Mouse (Mus musculus): ENCODE data around the gene Ccdc117. TPM values are rescaled to one million over a fixed set of nuclear protein-coding genes. Genes with fewer than 3 reads are reported as not detected.
A peak's percentile ranks its signal among the peaks of the same experiment; 100 is the strongest.
"Not testable (repeated sequence)": the region's sequence is repeated elsewhere in the genome, so short reads cannot be mapped to it uniquely, and the experiment has no call there.

Ccdc117 gene
- polyA plus RNA-seq, 1 experiment, result 7.9 TPM

DNA sequence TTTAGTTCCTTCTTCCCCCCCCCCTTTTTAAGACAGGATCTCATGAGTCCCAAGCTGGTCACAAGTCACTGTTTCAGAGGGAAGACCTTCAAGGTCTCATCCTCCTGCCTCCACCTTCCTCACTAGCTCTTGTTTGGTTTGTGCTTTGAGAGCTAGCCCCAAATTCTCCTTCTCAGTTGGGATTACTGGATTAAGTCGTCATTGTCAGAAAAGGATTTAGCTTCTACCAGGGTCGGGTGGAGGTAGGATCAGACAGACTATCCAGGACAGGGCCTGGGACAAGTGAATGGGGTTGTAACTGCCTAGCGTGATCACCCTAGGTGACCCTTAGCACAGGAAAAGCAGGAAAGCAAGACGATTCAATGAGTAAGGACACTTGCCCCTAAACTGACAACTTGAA lies 1.7 kb downstream of the Ccdc117 start:
- 39% methylated on average over 4 of the region's 4 CpGs for WGBS
- no peak overlapping the region for H3K4me3 ChIP-seq (replicated peaks; ENCODE audit: extremely low read depth, low read depth, low read length)
- peaks cover 15% of the 10 kb centered on the region for H3K4me1 ChIP-seq (ENCODE audit: control insufficient read depth, insufficient read depth, low read length)
- no peak for DNase-seq
- TF ChIP-seq POLR2A (IDR thresholded peaks at IDR 0.05; ENCODE audit: borderline replicate concordance, extremely low read depth, low read depth, low read length) (no peak), CTCF (IDR thresholded peaks at IDR 0.05; ENCODE audit: insufficient read depth, low read length) (no peak)

- 89% methylated on average over 4 of the region's 4 CpGs for WGBS
- peaks cover 12% of the 10 kb centered on the region for H3K4me1 ChIP-seq (ENCODE audit: control insufficient read depth, insufficient read depth, low read length)
- not testable (repeated sequence) for DNase-seq; H3K4me3 ChIP-seq (replicated peaks; ENCODE audit: extremely low read depth, low read depth, low read length)
Measured at GRCm38 (mm10) chr11:5537454-5537853, 4.5 kb downstream of the Ccdc117 start.

GRCm38 (mm10) chr11:5533108-5533507 lies 8.9 kb downstream of the Ccdc117 start:
- no peak for DNase-seq
- Histone ChIP-seq H3K4me3 (replicated peaks; ENCODE audit: extremely low read depth, low read depth, low read length) (no peak overlapping the region), H3K4me1 (ENCODE audit: control insufficient read depth, insufficient read depth, low read length) (peaks cover 4% of the 10 kb centered on the region)
- 71% methylated on average over 5 of the region's 5 CpGs for WGBS
- TF ChIP-seq CTCF (IDR thresholded peaks at IDR 0.05; ENCODE audit: insufficient read depth, low read length) (0 out of 2 replicates have a peak, but pooled peaks have one; percentile 11), POLR2A (IDR thresholded peaks at IDR 0.05; ENCODE audit: borderline replicate concordance, extremely low read depth, low read depth, low read length) (no peak)

DNA sequence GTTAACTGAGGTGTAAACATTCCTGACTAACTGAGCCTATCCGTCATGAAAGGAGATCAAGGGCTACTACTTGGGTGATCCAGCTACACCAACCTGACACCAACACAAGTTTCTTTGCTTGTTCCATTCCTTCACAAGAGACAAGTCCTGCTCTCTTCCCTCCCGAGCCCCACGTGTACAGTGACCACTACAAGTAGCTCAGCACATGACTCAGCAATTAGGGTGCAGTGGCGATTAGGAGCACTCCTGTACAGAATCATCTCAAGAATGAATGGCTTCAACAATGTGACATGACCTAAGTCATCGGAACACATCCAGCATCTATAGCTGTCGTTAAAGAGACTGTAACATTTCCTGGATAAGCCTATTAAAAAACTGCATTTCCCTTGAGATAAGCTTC lies 11.3 kb downstream of the Ccdc117 start:
- TF ChIP-seq POLR2A (IDR thresholded peaks at IDR 0.05; ENCODE audit: borderline replicate concordance, extremely low read depth, low read depth, low read length) (no peak), CTCF (IDR thresholded peaks at IDR 0.05; ENCODE audit: insufficient read depth, low read length) (no peak)
- Histone ChIP-seq H3K4me3 (replicated peaks; ENCODE audit: extremely low read depth, low read depth, low read length) (no peak overlapping the region), H3K4me1 (ENCODE audit: control insufficient read depth, insufficient read depth, low read length) (peaks cover 4% of the 10 kb centered on the region)
- WGBS, result 50% methylated on average over 6 of the region's 6 CpGs
- no peak for DNase-seq

DNA sequence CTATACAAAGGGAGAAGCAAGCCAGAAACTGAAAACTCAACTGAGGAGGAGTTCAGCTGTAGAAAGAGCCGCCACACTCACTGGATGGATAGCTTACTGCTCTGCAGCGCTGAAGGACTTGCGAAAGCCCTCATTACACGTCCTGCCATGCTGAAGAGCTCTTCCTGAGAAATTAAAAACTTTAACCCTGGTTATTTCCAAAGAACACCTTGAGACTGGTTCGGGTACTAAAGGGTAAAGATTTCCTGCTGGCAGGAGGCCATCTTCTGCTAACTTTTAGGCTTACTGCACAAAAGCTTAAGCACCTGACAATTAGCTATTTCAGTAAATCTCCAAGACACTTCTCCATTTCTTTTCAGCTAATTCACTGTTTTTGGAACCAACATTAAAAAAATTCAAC lies 11.8 kb downstream of the Ccdc117 start:
- TF ChIP-seq POLR2A (IDR thresholded peaks at IDR 0.05; ENCODE audit: borderline replicate concordance, extremely low read depth, low read depth, low read length), result no peak
- TF ChIP-seq CTCF (IDR thresholded peaks at IDR 0.05; ENCODE audit: insufficient read depth, low read length), result no peak
- Histone ChIP-seq H3K4me3 (replicated peaks; ENCODE audit: extremely low read depth, low read depth, low read length) (no peak overlapping the region), H3K4me1 (ENCODE audit: control insufficient read depth, insufficient read depth, low read length) (peaks cover 4% of the 10 kb centered on the region)
- no peak for DNase-seq
- WGBS, result 59% methylated on average over 5 of the region's 5 CpGs

DNA sequence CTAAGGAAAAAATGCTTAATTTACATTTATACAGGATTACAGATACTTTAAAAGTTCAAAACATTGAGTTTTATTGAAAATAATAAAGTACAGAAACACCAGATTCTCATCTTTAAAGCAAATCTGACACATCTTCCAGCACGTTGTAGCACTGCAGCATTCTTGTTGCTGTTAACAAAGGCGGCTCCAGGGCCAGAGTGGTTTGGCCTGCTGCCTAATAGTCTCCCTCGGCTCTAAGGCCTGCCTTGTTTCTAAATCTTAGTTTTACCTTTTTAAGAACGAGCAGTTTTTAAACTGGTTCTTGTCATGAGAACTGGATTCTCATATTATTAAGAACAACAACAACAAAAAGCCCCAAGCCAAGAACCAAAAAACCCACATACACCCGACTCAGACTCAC lies 13.1 kb downstream of the Ccdc117 start:
- H3K4me1 ChIP-seq (ENCODE audit: control insufficient read depth, insufficient read depth, low read length), result peaks cover 7% of the 10 kb centered on the region
- 34% methylated on average over 5 of the region's 5 CpGs for WGBS
- no peak for TF ChIP-seq CTCF (IDR thresholded peaks at IDR 0.05; ENCODE audit: insufficient read depth, low read length)
- TF ChIP-seq POLR2A (IDR thresholded peaks at IDR 0.05; ENCODE audit: borderline replicate concordance, extremely low read depth, low read depth, low read length), result no peak
- H3K4me3 ChIP-seq (replicated peaks; ENCODE audit: extremely low read depth, low read depth, low read length), result no peak overlapping the region
- DNase-seq, result no peak

DNA sequence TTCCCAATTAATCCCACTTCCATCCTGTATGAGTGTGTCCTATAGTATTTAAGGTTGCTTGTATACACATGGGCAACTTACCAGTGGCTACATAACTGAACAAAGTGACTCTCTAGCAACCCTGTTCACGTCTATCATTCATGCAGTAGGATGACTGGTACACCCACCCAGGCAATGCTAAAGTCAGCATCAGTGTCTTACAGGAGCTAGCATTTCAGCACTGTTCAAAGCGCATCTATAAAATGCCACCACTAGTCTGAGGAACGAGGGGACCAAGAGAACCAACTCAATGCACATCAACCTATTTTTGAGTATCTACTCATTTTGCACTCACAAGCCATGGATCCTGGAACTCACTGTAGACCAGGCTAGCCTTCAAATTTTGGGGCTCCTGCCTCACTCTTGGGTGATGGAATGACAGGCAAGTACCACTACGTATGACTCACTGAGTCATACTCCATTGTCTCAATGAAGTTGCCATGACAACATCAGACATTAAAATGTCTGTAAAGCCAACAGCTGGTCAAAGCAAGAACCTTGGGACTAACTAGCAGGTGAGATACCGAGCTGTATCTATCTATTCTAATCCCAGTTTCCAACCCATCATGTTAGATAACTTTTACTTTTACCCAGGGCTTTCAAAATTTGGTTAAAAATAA lies 14.0 kb downstream of the Ccdc117 start:
- TF ChIP-seq POLR2A (IDR thresholded peaks at IDR 0.05; ENCODE audit: borderline replicate concordance, extremely low read depth, low read depth, low read length) (no peak), CTCF (IDR thresholded peaks at IDR 0.05; ENCODE audit: insufficient read depth, low read length) (no peak)
- Histone ChIP-seq H3K4me1 (ENCODE audit: control insufficient read depth, insufficient read depth, low read length) (peaks cover 12% of the 10 kb centered on the region), H3K4me3 (replicated peaks; ENCODE audit: extremely low read depth, low read depth, low read length) (no peak overlapping the region)
- WGBS, result 73% methylated on average over 5 of the region's 5 CpGs
- no peak for DNase-seq

DNA sequence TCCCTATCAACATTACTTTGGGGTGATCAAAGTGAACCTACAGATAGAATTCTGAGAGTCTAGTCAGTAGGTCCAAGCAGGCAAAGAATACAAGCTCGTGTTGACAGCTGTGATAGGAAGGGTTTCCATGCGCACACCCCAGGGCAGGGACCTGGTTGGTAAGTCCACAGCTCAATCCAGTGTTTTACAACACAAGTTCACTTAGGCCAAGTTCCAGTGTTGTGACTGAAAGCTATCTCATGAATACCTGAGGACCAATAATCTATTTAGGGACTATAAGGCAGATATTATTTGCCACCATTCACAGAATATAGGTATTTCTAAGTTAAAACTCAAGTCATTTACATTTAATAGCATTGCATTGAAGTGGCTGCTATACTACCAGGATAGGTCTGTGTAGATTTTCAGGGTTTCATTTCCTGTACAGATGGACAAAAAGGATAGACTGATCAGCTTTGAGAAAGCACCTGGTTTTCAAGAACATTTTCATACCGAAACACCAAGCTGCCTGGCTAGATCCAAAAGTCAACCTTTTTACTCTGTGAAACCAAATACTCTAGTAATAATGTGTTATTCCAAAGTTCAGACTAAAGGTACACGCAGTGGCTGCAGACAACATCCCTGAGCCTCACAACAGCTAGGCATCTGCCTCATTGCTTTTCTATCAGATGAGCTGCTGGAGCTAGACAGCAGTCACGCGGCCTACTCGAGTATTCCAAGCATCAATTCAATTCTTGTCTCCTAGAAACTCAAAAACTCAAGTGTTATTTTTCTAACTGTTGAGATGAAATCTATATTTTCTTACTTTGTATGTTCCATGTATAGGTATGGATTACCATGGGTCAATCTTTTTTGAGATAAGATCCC lies 15.2 kb downstream of the Ccdc117 start:
- Histone ChIP-seq H3K4me3 (replicated peaks; ENCODE audit: extremely low read depth, low read depth, low read length) (no peak overlapping the region), H3K4me1 (ENCODE audit: control insufficient read depth, insufficient read depth, low read length) (peaks cover 14% of the 10 kb centered on the region)
- DNase-seq, result no peak
- 85% methylated on average over 7 of the region's 7 CpGs for WGBS
- TF ChIP-seq POLR2A (IDR thresholded peaks at IDR 0.05; ENCODE audit: borderline replicate concordance, extremely low read depth, low read depth, low read length), result peak; percentile 25; the same call in 1 of the 2 replicates
- no peak for TF ChIP-seq CTCF (IDR thresholded peaks at IDR 0.05; ENCODE audit: insufficient read depth, low read length)

GRCm38 (mm10) chr11:5525418-5525817 lies 16.6 kb downstream of the Ccdc117 start:
- no peak for TF ChIP-seq POLR2A (IDR thresholded peaks at IDR 0.05; ENCODE audit: borderline replicate concordance, extremely low read depth, low read depth, low read length)
- TF ChIP-seq CTCF (IDR thresholded peaks at IDR 0.05; ENCODE audit: insufficient read depth, low read length), result no peak
- Histone ChIP-seq H3K4me3 (replicated peaks; ENCODE audit: extremely low read depth, low read depth, low read length) (no peak overlapping the region), H3K4me1 (ENCODE audit: control insufficient read depth, insufficient read depth, low read length) (peaks cover 14% of the 10 kb centered on the region)
- no peak for DNase-seq
- 75% methylated on average over 4 of the region's 4 CpGs for WGBS

Measured in lung, adult 2 months (tissue).